Mouse (Mus musculus): Measurements from ENCODE around the gene Gpr62. TPM values are rescaled to one million over a fixed set of nuclear protein-coding genes. Genes with fewer than 3 reads are reported as not detected.
A peak's percentile ranks its signal among the peaks of the same experiment; 100 is the strongest.

Gpr62 gene
- total and polyA plus RNA-seq, 3 experiments, result 0.04 to 0.11 TPM; not detected in 1

GRCm38 (mm10) chr9:106452821-106453220 is 12.9 kb downstream of the Gpr62 start:
- no peaks in the 10 kb centered on the region for H3K79me2 ChIP-seq (replicated peaks; ENCODE audit: control insufficient read depth, extremely low read depth, insufficient read depth, poor library complexity, severe bottlenecking)
- in situ Hi-C loops (cut with MboI; ENCODE audit: low pct_ligation_motif_present, low pct_unique_long_range_greater_than_20kb, low sequenced_read_pairs), result no loop called here
- no peaks in the 10 kb centered on the region for H3K27me3 ChIP-seq (replicated peaks)
- peak overlapping the region; percentile 85 for H3K4me2 ChIP-seq (ENCODE audit: insufficient read depth, low read depth, poor library complexity, severe bottlenecking)
- dilution Hi-C loops (cut with MboI; ENCODE audit: extremely low pct_ligation_motif_present, extremely low pct_unique_long_range_greater_than_20kb, low sequenced_read_pairs), result no loop called here
- peak overlapping the region; percentile 45 for H3K9ac ChIP-seq (ENCODE audit: insufficient read depth, low read depth)
- no peak for DNase-seq (ENCODE audit: extremely low read depth)
- no peak overlapping the region for H3K27ac ChIP-seq (ENCODE audit: insufficient read depth, low read depth)
- peaks cover 0 to 40% of the 10 kb centered on the region in 2 experiments for H3K36me3 ChIP-seq (replicated peaks in 1 of 2; ENCODE audit: control insufficient read depth in 1 of 2, insufficient read depth in 1 of 2, low read length in 1 of 2)
- H3K9me3 ChIP-seq (replicated peaks; ENCODE audit: low read length), result no peaks in the 10 kb centered on the region
- peaks cover 29 to 69% of the 10 kb centered on the region in 2 experiments for H3K4me1 ChIP-seq (ENCODE audit: control insufficient read depth in 1 of 2, insufficient read depth in 2 of 2)
- TF ChIP-seq IRF4 (IDR thresholded peaks at IDR 0.05; ENCODE audit: low read depth, low read length) (no peak), TCF12 (IDR thresholded peaks at IDR 0.05; ENCODE audit: low read depth, low read length) (no peak), RAD21 (IDR thresholded peaks at IDR 0.05; ENCODE audit: low read depth, low read length) (no peak), MAZ (IDR thresholded peaks at IDR 0.05; ENCODE audit: low read depth, low read length) (no peak), ETS1 (conservative IDR thresholded peaks at IDR 0.05; ENCODE audit: low read depth, low read length) (no peak), MAFK (IDR thresholded peaks at IDR 0.05; ENCODE audit: insufficient replicate concordance, low read length) (no peak), UBTF (IDR thresholded peaks at IDR 0.05; ENCODE audit: low read depth, low read length) (no peak), POLR2A (IDR thresholded peaks at IDR 0.05; ENCODE audit: low read depth, low read length) (no peak), USF1 (IDR thresholded peaks at IDR 0.05; ENCODE audit: low read depth, low read length) (no peak), KAT2A (IDR thresholded peaks at IDR 0.05; ENCODE audit: insufficient replicate concordance, low read length) (0 out of 2 replicates have a peak, but pooled peaks have one; percentile 35), MYC (IDR thresholded peaks at IDR 0.05; ENCODE audit: low read depth, low read length) (no peak), NELFE (IDR thresholded peaks at IDR 0.05; ENCODE audit: low read depth, low read length) (no peak), CTCF (conservative IDR thresholded peaks at IDR 0.05 in 1 of 2, IDR thresholded peaks at IDR 0.05 in 1 of 2; ENCODE audit: low read depth in 2 of 2, low read length in 2 of 2) (no peak), ZKSCAN1 (IDR thresholded peaks at IDR 0.05; ENCODE audit: borderline replicate concordance, low read depth, low read length) (no peak), MXI1 (IDR thresholded peaks at IDR 0.05; ENCODE audit: low read depth, low read length) (no peak), E2F4 (IDR thresholded peaks at IDR 0.05; ENCODE audit: insufficient replicate concordance, low read depth, low read length) (no peak), JUND (conservative IDR thresholded peaks at IDR 0.05; ENCODE audit: low read depth, low read length) (no peak), CHD2 (IDR thresholded peaks at IDR 0.05; ENCODE audit: low read length) (peak; percentile 95), NRF1 (IDR thresholded peaks at IDR 0.05; ENCODE audit: low read depth, low read length) (0 out of 2 replicates have a peak, but pooled peaks have one; percentile 1), EP300 (IDR thresholded peaks at IDR 0.05; ENCODE audit: low read length) (no peak), BHLHE40 (IDR thresholded peaks at IDR 0.05; ENCODE audit: low read depth, low read length) (no peak), CHD1 (IDR thresholded peaks at IDR 0.05; ENCODE audit: low read depth, low read length) (no peak), USF2 (conservative IDR thresholded peaks at IDR 0.05; ENCODE audit: low read depth, low read length) (no peak), SMC3 (IDR thresholded peaks at IDR 0.05; ENCODE audit: low read depth, low read length) (no peak)
- H3K4me3 ChIP-seq (replicated peaks in 1 of 3; ENCODE audit: low read depth in 2 of 3, low read length in 2 of 3, poor library complexity in 1 of 3), result peak overlapping the region; percentile 69 to 71 (median 71)

All from CH12.LX (cell line).